Comparison of ENCODE assay signal across 16 mouse cellular contexts in the genomic region with DNA sequence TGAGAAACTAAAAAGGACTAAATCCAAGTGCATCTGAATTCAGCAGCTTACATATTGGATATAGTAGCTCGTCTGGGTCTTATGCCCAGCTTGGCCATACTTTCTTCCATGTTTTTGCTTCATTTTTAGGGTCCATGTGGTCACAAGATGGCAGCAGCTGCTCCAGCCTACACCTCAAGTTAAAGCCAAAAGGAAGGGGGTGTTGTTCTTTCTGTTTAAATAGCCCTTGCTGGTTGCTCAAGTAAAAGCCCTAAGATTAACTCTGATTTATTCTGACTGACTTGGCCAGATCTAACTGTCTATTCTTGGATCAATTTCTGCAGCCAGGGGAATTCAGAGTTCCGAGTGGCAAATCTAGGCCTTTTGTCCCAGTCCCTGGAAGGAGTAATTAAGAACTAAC.
DNase-seq lines count a peak whose midpoint lies in the region.
"Had no signal": no experiment of that assay in that cellular context is flagged by ENCODE, and none has a peak within 500 bp of the region (broad histone marks: within the 10 kb centered on the region; RNA-seq: fewer than 3 reads in every experiment).

No protein-coding gene starts in this region.

- peak; percentile 5 for DNase-seq in layer of hippocampus, adult 8-10 months (ENCODE audit: low spot score in 2 of 2)
- no peak for DNase-seq in layer of hippocampus, adult 9-10 months (ENCODE audit: low spot score)
- peak; percentile 15 for DNase-seq in Muller cell, postnatal 12 days (ENCODE audit: inconsistent ontology term)
- peak; percentile 77 for DNase-seq in adipocyte (ENCODE audit: low spot score)
- DNase-seq in left cerebral cortex, adult 18-20 months (ENCODE audit: low spot score in 2 of 2), result peak; percentile 8 to 41
- DNase-seq in spleen, adult 12 weeks (ENCODE audit: low spot score), result no peak
- no peak for DNase-seq in cerebellum, postnatal 14 days
- DNase-seq: adrenal gland, postnatal 10 days; B cell, adult 2 months; cerebellum, adult 8-10 months; gastrocnemius, postnatal 14 days; heart, adult 18-20 months; heart, postnatal 10 days; kidney, postnatal 36 days; lung, postnatal 4 days; thymus, postnatal 36 days had no signal

Comparison
In these comparisons a context has a peak if more than half of its experiments do, and no peak if none do; other contexts are left out.
1. DNase-seq: peak in layer of hippocampus, adult 8-10 months (2 of 2), Muller cell, postnatal 12 days (single experiment), adipocyte (single experiment) and left cerebral cortex, adult 18-20 months (2 of 2); none in layer of hippocampus, adult 9-10 months (single experiment), spleen, adult 12 weeks (single experiment) and cerebellum, postnatal 14 days (0 of 2).